Mouse (Mus musculus) lung, adult 18-20 months (tissue): Measurements from ENCODE around the gene Brd4.

ENCODE experiments used
- DNase-seq, 2 experiments: peaks; one replicate each; pipeline ENCODE4 v3.0.0; 2022; ENCODE audit warnings: mixed read lengths in 2 of 2

Brd4 gene

GRCm38 (mm10) chr17:32280575-32280974, 3.9 kb downstream of the Brd4 start:
- no peak for DNase-seq

GRCm38 (mm10) chr17:32277201-32277600, 7.3 kb downstream of the Brd4 start:
- no peak for DNase-seq

- DNase-seq = no peak
Measured at GRCm38 (mm10) chr17:32275568-32275967, 9.0 kb downstream of the Brd4 start.

GRCm38 (mm10) chr17:32269151-32269550, 15.4 kb downstream of the Brd4 start:
- DNase-seq = no peak

GRCm38 (mm10) chr17:32268540-32268960, 16.0 kb downstream of the Brd4 start:
- no peak for DNase-seq

GRCm38 (mm10) chr17:32268096-32268495, 16.4 kb downstream of the Brd4 start:
- DNase-seq = no peak

- no peak for DNase-seq
Measured at GRCm38 (mm10) chr17:32267617-32268016, 16.9 kb downstream of the Brd4 start.

GRCm38 (mm10) chr17:32263672-32264071, 20.9 kb downstream of the Brd4 start:
- no peak for DNase-seq

- DNase-seq = no peak
Measured at GRCm38 (mm10) chr17:32262831-32263559, 21.5 kb downstream of the Brd4 start.

- DNase-seq = no peak
Measured at GRCm38 (mm10) chr17:32258869-32259268, 25.7 kb downstream of the Brd4 start.

GRCm38 (mm10) chr17:32257944-32258343, 26.6 kb downstream of the Brd4 start:
- no peak for DNase-seq

GRCm38 (mm10) chr17:32257452-32257851, 27.1 kb downstream of the Brd4 start:
- DNase-seq = no peak

- no peak for DNase-seq
Measured at GRCm38 (mm10) chr17:32256896-32257295, 27.6 kb downstream of the Brd4 start.

- DNase-seq = no peak
Measured at GRCm38 (mm10) chr17:32253261-32253660, 31.3 kb downstream of the Brd4 start.

- no peak for DNase-seq
Measured at GRCm38 (mm10) chr17:32251827-32252470, 32.6 kb downstream of the Brd4 start.

GRCm38 (mm10) chr17:32250066-32250465, 34.5 kb downstream of the Brd4 start:
- DNase-seq = no peak

GRCm38 (mm10) chr17:32248192-32248591, 36.3 kb downstream of the Brd4 start:
- no peak for DNase-seq

- DNase-seq = no peak
Measured at GRCm38 (mm10) chr17:32247616-32248015, 36.9 kb downstream of the Brd4 start.

- DNase-seq = no peak
Measured at GRCm38 (mm10) chr17:32246117-32246516, 38.4 kb downstream of the Brd4 start.

GRCm38 (mm10) chr17:32240881-32241531, 43.5 kb downstream of the Brd4 start:
- peak in 1 of 2 experiments; percentile 39 for DNase-seq

- DNase-seq = no peak
Measured at GRCm38 (mm10) chr17:32238589-32238988, 45.9 kb downstream of the Brd4 start.

- peak; percentile 29 to 50 for DNase-seq
Measured at GRCm38 (mm10) chr17:32235534-32236191, 48.9 kb downstream of the Brd4 start.

GRCm38 (mm10) chr17:32233174-32233573, 51.3 kb downstream of the Brd4 start:
- DNase-seq = no peak
